Mouse (Mus musculus): ENCODE measurements around the gene Galnt17. TPM values are rescaled to one million over a fixed set of nuclear protein-coding genes. Genes with fewer than 3 reads are reported as not detected.
A peak's percentile ranks its signal among the peaks of the same experiment; 100 is the strongest.

Gene Galnt17
- total and polyA plus RNA-seq, 2 experiments: 0.01 to 0.09 TPM

DNA sequence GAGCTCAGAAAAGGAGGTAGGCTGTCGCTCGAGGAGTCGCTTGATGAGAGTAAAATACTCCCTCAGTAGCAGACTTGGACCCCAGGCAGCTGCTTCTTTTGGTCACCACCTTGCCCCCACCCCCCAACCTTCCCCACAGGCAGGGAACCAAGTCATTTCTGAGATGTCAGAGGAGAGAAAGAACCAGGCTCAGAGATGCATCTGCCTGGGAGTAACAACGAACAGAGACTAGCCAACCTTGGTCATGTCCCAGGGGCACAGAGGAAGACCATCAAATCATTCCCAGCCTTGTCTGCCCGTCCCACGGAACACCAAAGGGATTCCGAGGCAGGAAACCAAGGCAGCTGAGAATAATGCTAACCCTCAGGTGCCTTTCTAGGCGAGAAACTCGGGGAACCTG, 293.0 kb downstream of the Galnt17 start:
- Histone ChIP-seq H3K9ac (ENCODE audit: low read depth, low read length) (no peak overlapping the region), H3K27ac (replicated peaks; ENCODE audit: insufficient read depth, low read depth, low read length) (no peak overlapping the region), H3K4me1 (ENCODE audit: control insufficient read depth, insufficient read depth, low read length) (no peaks in the 10 kb centered on the region), H3K36me3 (ENCODE audit: control insufficient read depth, insufficient read depth, low read length) (no peaks in the 10 kb centered on the region), H3K27me3 (ENCODE audit: control insufficient read depth, insufficient read depth, low read length) (no peaks in the 10 kb centered on the region), H3K4me3 (ENCODE audit: insufficient read depth, low read depth, low read length) (no peak overlapping the region), H3K79me2 (ENCODE audit: control insufficient read depth, insufficient read depth, low read length) (no peaks in the 10 kb centered on the region)
- DNase-seq (ENCODE audit: extremely low read depth, low read depth, low spot score): no peak
- TF ChIP-seq POLR2A (IDR thresholded peaks at IDR 0.05; ENCODE audit: extremely low read depth, insufficient read depth, low read length): no peak
- no peak for TF ChIP-seq CTCF (IDR thresholded peaks at IDR 0.05; ENCODE audit: low read depth, low read length)
- 76% methylated on average over 9 of the region's 9 CpGs for WGBS

- no peaks in the 10 kb centered on the region for H3K27me3 ChIP-seq (ENCODE audit: control insufficient read depth, insufficient read depth, low read length)
These were observed 294.5 kb downstream of the Galnt17 start for GRCm38 (mm10) chr5:131013816-131014215.

DNA sequence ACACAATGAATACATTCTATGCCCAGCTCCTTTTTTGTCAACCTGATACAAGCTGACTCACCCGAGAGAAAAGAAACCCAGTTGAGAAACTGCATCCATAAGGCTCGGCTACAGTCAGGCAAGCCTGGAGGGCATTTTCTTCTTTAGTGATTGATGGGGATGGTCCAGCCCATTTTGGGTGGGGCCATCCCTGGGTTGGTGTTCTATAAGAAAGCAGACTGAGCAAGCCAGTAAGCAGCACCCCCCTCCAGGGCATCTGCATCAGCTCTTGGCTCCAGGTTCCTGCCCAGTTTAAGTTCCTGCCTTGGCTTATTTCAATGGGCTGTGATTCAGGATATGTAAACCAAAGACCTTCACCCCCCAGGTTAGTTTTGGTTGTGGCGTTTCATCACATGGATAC, 295.2 kb downstream of the Galnt17 start:
- H3K27me3 ChIP-seq (ENCODE audit: control insufficient read depth, insufficient read depth, low read length): no peaks in the 10 kb centered on the region
- no peaks in the 10 kb centered on the region for H3K36me3 ChIP-seq (ENCODE audit: control insufficient read depth, insufficient read depth, low read length)
- no peak overlapping the region for H3K9ac ChIP-seq (ENCODE audit: low read depth, low read length)
- no peak overlapping the region for H3K27ac ChIP-seq (replicated peaks; ENCODE audit: insufficient read depth, low read depth, low read length)
- no peaks in the 10 kb centered on the region for H3K79me2 ChIP-seq (ENCODE audit: control insufficient read depth, insufficient read depth, low read length)
- no peak for TF ChIP-seq POLR2A (IDR thresholded peaks at IDR 0.05; ENCODE audit: extremely low read depth, insufficient read depth, low read length)
- no peak for TF ChIP-seq CTCF (IDR thresholded peaks at IDR 0.05; ENCODE audit: low read depth, low read length)
- H3K4me1 ChIP-seq (ENCODE audit: control insufficient read depth, insufficient read depth, low read length): no peaks in the 10 kb centered on the region
- no peak for DNase-seq (ENCODE audit: extremely low read depth, low read depth, low spot score)
- WGBS: 79% methylated on average over 3 of the region's 3 CpGs
- no peak overlapping the region for H3K4me3 ChIP-seq (ENCODE audit: insufficient read depth, low read depth, low read length)

More at GRCm38 (mm10) chr5:131013816-131014215, 294.5 kb downstream of the Galnt17 start:
- H3K27ac ChIP-seq (replicated peaks; ENCODE audit: insufficient read depth, low read depth, low read length): no peak overlapping the region
- H3K9ac ChIP-seq (ENCODE audit: low read depth, low read length): no peak overlapping the region
- TF ChIP-seq POLR2A (IDR thresholded peaks at IDR 0.05; ENCODE audit: extremely low read depth, insufficient read depth, low read length) (no peak), CTCF (IDR thresholded peaks at IDR 0.05; ENCODE audit: low read depth, low read length) (no peak)
- H3K4me1 ChIP-seq (ENCODE audit: control insufficient read depth, insufficient read depth, low read length): no peaks in the 10 kb centered on the region
- no peaks in the 10 kb centered on the region for H3K36me3 ChIP-seq (ENCODE audit: control insufficient read depth, insufficient read depth, low read length)
- DNase-seq (ENCODE audit: extremely low read depth, low read depth, low spot score): no peak
- no peaks in the 10 kb centered on the region for H3K79me2 ChIP-seq (ENCODE audit: control insufficient read depth, insufficient read depth, low read length)
- WGBS: 76% methylated on average over 7 of the region's 7 CpGs
- H3K4me3 ChIP-seq (ENCODE audit: insufficient read depth, low read depth, low read length): no peak overlapping the region

DNA sequence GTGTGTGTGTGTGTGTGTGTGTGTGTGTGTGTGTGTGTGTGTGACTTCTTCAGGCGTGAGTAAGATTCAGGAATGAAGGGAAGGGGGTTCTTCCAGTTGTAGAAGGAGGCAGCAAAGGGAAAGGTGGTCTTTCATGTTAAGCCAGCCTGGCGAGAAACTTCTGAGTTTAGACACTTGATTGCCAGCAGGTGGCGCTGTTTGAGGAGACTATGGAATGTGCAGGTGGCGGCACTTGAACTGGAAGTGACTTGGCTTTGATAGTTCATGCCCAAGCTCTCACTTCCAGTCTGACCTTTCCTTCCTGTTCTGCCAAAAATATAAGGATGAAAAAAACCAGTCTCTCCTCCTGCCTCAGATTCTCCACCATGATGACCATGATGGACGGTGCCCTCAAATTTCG, 298.8 kb downstream of the Galnt17 start:
- Histone ChIP-seq H3K9ac (ENCODE audit: low read depth, low read length) (no peak overlapping the region), H3K27ac (replicated peaks; ENCODE audit: insufficient read depth, low read depth, low read length) (no peak overlapping the region), H3K27me3 (ENCODE audit: control insufficient read depth, insufficient read depth, low read length) (no peaks in the 10 kb centered on the region), H3K79me2 (ENCODE audit: control insufficient read depth, insufficient read depth, low read length) (no peaks in the 10 kb centered on the region), H3K4me1 (ENCODE audit: control insufficient read depth, insufficient read depth, low read length) (no peaks in the 10 kb centered on the region), H3K4me3 (ENCODE audit: insufficient read depth, low read depth, low read length) (no peak overlapping the region), H3K36me3 (ENCODE audit: control insufficient read depth, insufficient read depth, low read length) (no peaks in the 10 kb centered on the region)
- TF ChIP-seq POLR2A (IDR thresholded peaks at IDR 0.05; ENCODE audit: extremely low read depth, insufficient read depth, low read length) (no peak), CTCF (IDR thresholded peaks at IDR 0.05; ENCODE audit: low read depth, low read length) (peak; percentile 33; the same call in 1 of the 2 replicates)
- DNase-seq (ENCODE audit: extremely low read depth, low read depth, low spot score): no peak
- WGBS: 56% methylated on average over 6 of the region's 6 CpGs

DNA sequence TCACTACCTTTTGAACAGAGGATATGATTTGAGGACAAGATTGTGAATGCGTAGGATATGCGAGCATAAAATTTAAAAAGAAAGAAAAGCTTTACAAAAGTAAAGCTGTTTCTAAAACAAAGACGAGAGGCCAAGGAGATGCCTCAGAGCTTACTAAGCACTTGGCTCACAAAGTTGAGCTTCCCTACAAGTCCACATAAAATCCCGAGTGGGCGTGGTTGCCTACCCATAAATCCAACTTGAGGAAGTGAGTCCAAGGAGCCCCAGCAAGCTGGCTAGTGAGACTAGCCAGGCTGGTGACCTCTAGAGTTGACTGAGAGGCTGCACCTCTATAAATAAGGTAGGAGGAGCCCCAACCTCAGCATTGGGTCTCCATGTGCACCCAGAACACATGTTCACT, 299.8 kb downstream of the Galnt17 start:
- H3K27ac ChIP-seq (replicated peaks; ENCODE audit: insufficient read depth, low read depth, low read length): no peak overlapping the region
- H3K27me3 ChIP-seq (ENCODE audit: control insufficient read depth, insufficient read depth, low read length): no peaks in the 10 kb centered on the region
- WGBS: 91% methylated on average over 5 of the region's 5 CpGs
- no peaks in the 10 kb centered on the region for H3K36me3 ChIP-seq (ENCODE audit: control insufficient read depth, insufficient read depth, low read length)
- H3K79me2 ChIP-seq (ENCODE audit: control insufficient read depth, insufficient read depth, low read length): no peaks in the 10 kb centered on the region
- no peak overlapping the region for H3K4me3 ChIP-seq (ENCODE audit: insufficient read depth, low read depth, low read length)
- DNase-seq (ENCODE audit: extremely low read depth, low read depth, low spot score): no peak
- no peak overlapping the region for H3K9ac ChIP-seq (ENCODE audit: low read depth, low read length)
- no peaks in the 10 kb centered on the region for H3K4me1 ChIP-seq (ENCODE audit: control insufficient read depth, insufficient read depth, low read length)
- no peak for TF ChIP-seq CTCF (IDR thresholded peaks at IDR 0.05; ENCODE audit: low read depth, low read length)
- no peak for TF ChIP-seq POLR2A (IDR thresholded peaks at IDR 0.05; ENCODE audit: extremely low read depth, insufficient read depth, low read length)

- peak; percentile 9 for DNase-seq (ENCODE audit: extremely low read depth, low read depth, low spot score)
- Histone ChIP-seq H3K27ac (replicated peaks; ENCODE audit: insufficient read depth, low read depth, low read length) (no peak overlapping the region), H3K27me3 (ENCODE audit: control insufficient read depth, insufficient read depth, low read length) (no peaks in the 10 kb centered on the region), H3K79me2 (ENCODE audit: control insufficient read depth, insufficient read depth, low read length) (no peaks in the 10 kb centered on the region), H3K36me3 (ENCODE audit: control insufficient read depth, insufficient read depth, low read length) (no peaks in the 10 kb centered on the region), H3K4me3 (ENCODE audit: insufficient read depth, low read depth, low read length) (no peak overlapping the region), H3K9ac (ENCODE audit: low read depth, low read length) (no peak overlapping the region), H3K4me1 (ENCODE audit: control insufficient read depth, insufficient read depth, low read length) (no peaks in the 10 kb centered on the region)
- WGBS: 65% methylated on average over 3 of the region's 3 CpGs
- TF ChIP-seq CTCF (IDR thresholded peaks at IDR 0.05; ENCODE audit: low read depth, low read length): peak; percentile 50; the same call in 1 of the 2 replicates
- no peak for TF ChIP-seq POLR2A (IDR thresholded peaks at IDR 0.05; ENCODE audit: extremely low read depth, insufficient read depth, low read length)
These were observed 300.3 kb downstream of the Galnt17 start for GRCm38 (mm10) chr5:131007871-131008505.

Measured in liver, adult 2 months (tissue).